ENCODE assay signal across 8 mouse cellular contexts in the genomic region with DNA sequence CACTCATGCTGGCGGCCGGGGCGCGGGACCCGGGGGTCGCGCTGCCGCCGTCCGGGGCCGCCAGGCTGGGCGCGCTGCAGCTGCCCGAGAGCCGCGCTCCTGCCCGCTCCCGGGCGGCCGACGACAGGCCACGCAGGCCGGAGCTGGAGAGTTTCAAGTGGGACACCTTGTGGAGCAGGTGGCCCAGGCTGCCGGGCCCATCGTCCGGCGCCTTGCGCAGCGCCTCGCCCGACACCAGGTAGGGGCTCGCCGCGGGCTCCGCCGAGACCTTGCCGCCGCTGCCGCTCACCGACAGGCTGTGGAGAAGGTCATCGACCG. TPM values are rescaled to one million over a fixed set of nuclear protein-coding genes. Genes with fewer than 3 reads are reported as not detected.
DNase-seq lines count a peak whose midpoint lies in the region; ATAC-seq lines count a peak whose summit lies in the region.

No protein-coding gene starts in this region.

- WGBS in embryonic facial prominence, embryonic 12.5 days: under 1% methylated on average over 42 of the region's 42 CpGs
- WGBS in hindbrain, embryonic 11.5 days: under 1% methylated on average over 42 of the region's 42 CpGs
- WGBS in midbrain, embryonic 13.5 days: 0% methylated on average over 34 of the region's 42 CpGs

- H3K9ac ChIP-seq in embryonic facial prominence, embryonic 12.5 days: peak overlapping the region; percentile 60
- H3K9ac ChIP-seq in hindbrain, embryonic 11.5 days (ENCODE audit: low read depth, low read length): peak overlapping the region; percentile 68
- H3K9ac ChIP-seq in midbrain, embryonic 13.5 days (replicated peaks): peak overlapping the region; percentile 76

- H3K27me3 ChIP-seq in embryonic facial prominence, embryonic 12.5 days: peaks cover 61% of the 10 kb centered on the region
- H3K27me3 ChIP-seq in hindbrain, embryonic 11.5 days (ENCODE audit: control insufficient read depth, insufficient read depth, low read length): peaks cover 24% of the 10 kb centered on the region
- H3K27me3 ChIP-seq in midbrain, embryonic 13.5 days: peaks cover 40% of the 10 kb centered on the region

- H3K4me2 ChIP-seq in embryonic facial prominence, embryonic 12.5 days (replicated peaks): peak overlapping the region; percentile 92
- peak overlapping the region; percentile 98 for H3K4me2 ChIP-seq in hindbrain, embryonic 11.5 days (replicated peaks; ENCODE audit: low read depth, low read length)
- peak overlapping the region; percentile 94 for H3K4me2 ChIP-seq in midbrain, embryonic 13.5 days (replicated peaks)

- no peaks in the 10 kb centered on the region for H3K36me3 ChIP-seq in embryonic facial prominence, embryonic 12.5 days
- no peaks in the 10 kb centered on the region for H3K36me3 ChIP-seq in hindbrain, embryonic 11.5 days (ENCODE audit: control insufficient read depth, insufficient read depth, low read length)
- H3K36me3 ChIP-seq in midbrain, embryonic 13.5 days: no peaks in the 10 kb centered on the region

- peaks cover 21% of the 10 kb centered on the region for H3K4me1 ChIP-seq in embryonic facial prominence, embryonic 12.5 days
- H3K4me1 ChIP-seq in hindbrain, embryonic 11.5 days (replicated peaks; ENCODE audit: control insufficient read depth, insufficient read depth, low read length): peaks cover 16% of the 10 kb centered on the region
- peaks cover 52% of the 10 kb centered on the region for H3K4me1 ChIP-seq in midbrain, embryonic 13.5 days (replicated peaks)

- peak; percentile 33 to 52 for DNase-seq in layer of hippocampus, postnatal 10 days (ENCODE audit: low spot score in 2 of 2)
- no peak for DNase-seq in layer of hippocampus, adult 8-10 months (ENCODE audit: low spot score in 2 of 2)
- DNase-seq in hindbrain, embryonic 11.5 days (ENCODE audit: low spot score): no peak
- no peak for DNase-seq in layer of hippocampus, adult 9-11 months
- no peak for DNase-seq in left cerebral cortex, adult 11 months (ENCODE audit: low spot score)

- H3K9me3 ChIP-seq in embryonic facial prominence, embryonic 12.5 days: peaks cover 2% of the 10 kb centered on the region; the same call in 1 of the 2 replicates
- no peaks in the 10 kb centered on the region for H3K9me3 ChIP-seq in hindbrain, embryonic 11.5 days (ENCODE audit: control insufficient read depth, low read length)
- H3K9me3 ChIP-seq in midbrain, embryonic 13.5 days: no peaks in the 10 kb centered on the region

- H3K27ac ChIP-seq in embryonic facial prominence, embryonic 12.5 days: no peak overlapping the region
- no peak overlapping the region for H3K27ac ChIP-seq in hindbrain, embryonic 11.5 days (ENCODE audit: low read depth, low read length)
- no peak overlapping the region for H3K27ac ChIP-seq in midbrain, embryonic 13.5 days

- ATAC-seq in embryonic facial prominence, embryonic 12.5 days (ENCODE audit: insufficient number of reproducible peaks, insufficient read depth, low FRiP score, low TSS enrichment): no peak
- no peak for ATAC-seq in hindbrain, embryonic 11.5 days (ENCODE audit: low FRiP score)
- ATAC-seq in midbrain, embryonic 13.5 days: no peak
- ATAC-seq in inflammation-experienced regulatory T-cells, adult 6 months: no peak

- H3K4me3 ChIP-seq in embryonic facial prominence, embryonic 12.5 days: peak overlapping the region; percentile 47
- H3K4me3 ChIP-seq in hindbrain, embryonic 11.5 days (ENCODE audit: low read depth, low read length): peak overlapping the region; percentile 58
- H3K4me3 ChIP-seq in midbrain, embryonic 13.5 days (replicated peaks): peak overlapping the region; percentile 59

RNA-seq across cellular contexts. Expression of a gene that starts 2.2 kb away (rescaled TPM):
- 100 to 1,000 TPM; 204 to 206 TPM for total RNA-seq in layer of hippocampus, postnatal 10 days (2021)
- total RNA-seq in layer of hippocampus, adult 8-10 months (2022): 100 to 1,000 TPM; 103 to 128 (median 120) TPM
- 1.7 and 2.5 TPM in 2 replicates for polyA plus RNA-seq in embryonic facial prominence, embryonic 12.5 days (2016; fragmentation: Nextera tagmentation; extraction: Ambion mirVana)
- 3.4 and 5.6 TPM in 2 replicates for polyA plus RNA-seq in hindbrain, embryonic 11.5 days (2014; fragmentation: Nextera tagmentation; extraction: Ambion mirVana)
- 3.2 and 4.1 TPM in 2 replicates for polyA plus RNA-seq in midbrain, embryonic 13.5 days (2015; fragmentation: Nextera tagmentation; extraction: Ambion mirVana)
- polyA plus RNA-seq in inflammation-experienced regulatory T-cells, adult 6 months (2017; shearing (Covaris generic)): not detected

Comparison
In these comparisons a context has a peak if more than half of its experiments do, and no peak if none do; other contexts are left out.
1. DNase-seq: peak in layer of hippocampus, postnatal 10 days (2 of 2); none in layer of hippocampus, adult 8-10 months (0 of 2), hindbrain, embryonic 11.5 days (single experiment), layer of hippocampus, adult 9-11 months (single experiment) and left cerebral cortex, adult 11 months (single experiment).
2. Peak in every context shown above with its lines, with median percentiles within 50 percentile points of each other: H3K4me2 ChIP-seq, H3K4me3 ChIP-seq and H3K9ac ChIP-seq.